Mouse (Mus musculus): ENCODE results near the gene Arhgap19. TPM values are rescaled to one million over a fixed set of nuclear protein-coding genes. Genes with fewer than 3 reads are reported as not detected.

Arhgap19 gene
- polyA plus RNA-seq, 1 experiment from 2014 or later: 6.3 TPM

GRCm38 (mm10) chr19:41841105-41841750, 39.4 kb upstream of the Arhgap19 start:
- WGBS: 78% methylated on average over 7 of the region's 7 CpGs
- Histone ChIP-seq H3K27ac (no peak overlapping the region), H3K9me3 (no peaks in the 10 kb centered on the region), H3K4me3 (no peak overlapping the region), H3K4me2 (no peak overlapping the region), H3K27me3 (no peaks in the 10 kb centered on the region), H3K36me3 (no peaks in the 10 kb centered on the region), H3K9ac (no peak overlapping the region), H3K4me1 (replicated peaks) (peaks cover 21% of the 10 kb centered on the region)
- ATAC-seq (ENCODE audit: low FRiP score): no peak

- Histone ChIP-seq H3K36me3 (no peaks in the 10 kb centered on the region), H3K27me3 (no peaks in the 10 kb centered on the region), H3K9ac (no peak overlapping the region), H3K4me3 (no peak overlapping the region), H3K4me1 (replicated peaks) (peaks cover 20% of the 10 kb centered on the region), H3K27ac (no peak overlapping the region), H3K4me2 (no peak overlapping the region), H3K9me3 (no peaks in the 10 kb centered on the region)
- WGBS: 97% methylated on average over 3 of the region's 3 CpGs
- no peak for ATAC-seq (ENCODE audit: low FRiP score)
Observed at GRCm38 (mm10) chr19:41839685-41840084, 37.8 kb upstream of the Arhgap19 start.

GRCm38 (mm10) chr19:41838808-41839207, 37.0 kb upstream of the Arhgap19 start:
- Histone ChIP-seq H3K4me2 (no peak overlapping the region), H3K4me3 (no peak overlapping the region), H3K27me3 (no peaks in the 10 kb centered on the region), H3K9me3 (no peaks in the 10 kb centered on the region), H3K4me1 (replicated peaks) (peaks cover 23% of the 10 kb centered on the region), H3K9ac (no peak overlapping the region), H3K27ac (no peak overlapping the region), H3K36me3 (no peaks in the 10 kb centered on the region)
- 81% methylated on average over 6 of the region's 6 CpGs for WGBS
- no peak for ATAC-seq (ENCODE audit: low FRiP score)

GRCm38 (mm10) chr19:41837917-41838261, 36.0 kb upstream of the Arhgap19 start:
- H3K36me3 ChIP-seq: no peaks in the 10 kb centered on the region
- peaks cover under 1% of the 10 kb centered on the region for H3K27me3 ChIP-seq
- H3K4me3 ChIP-seq: no peak overlapping the region
- ATAC-seq (ENCODE audit: low FRiP score): no peak
- H3K9me3 ChIP-seq: no peaks in the 10 kb centered on the region
- no peak overlapping the region for H3K4me2 ChIP-seq
- H3K9ac ChIP-seq: no peak overlapping the region
- H3K4me1 ChIP-seq (replicated peaks): peaks cover 32% of the 10 kb centered on the region
- no peak overlapping the region for H3K27ac ChIP-seq
- WGBS: 75% methylated on average over 4 of the region's 4 CpGs

- Histone ChIP-seq H3K9me3 (no peaks in the 10 kb centered on the region), H3K27me3 (peaks cover 5% of the 10 kb centered on the region), H3K9ac (no peak overlapping the region), H3K36me3 (no peaks in the 10 kb centered on the region), H3K4me1 (replicated peaks) (peaks cover 37% of the 10 kb centered on the region), H3K27ac (no peak overlapping the region), H3K4me3 (no peak overlapping the region), H3K4me2 (no peak overlapping the region)
- no peak for ATAC-seq (ENCODE audit: low FRiP score)
- WGBS: 78% methylated on average over 9 of the region's 9 CpGs
Observed at GRCm38 (mm10) chr19:41837194-41837916, 35.5 kb upstream of the Arhgap19 start.

GRCm38 (mm10) chr19:41836719-41837118, 34.9 kb upstream of the Arhgap19 start:
- no peaks in the 10 kb centered on the region for H3K36me3 ChIP-seq
- no peak overlapping the region for H3K4me3 ChIP-seq
- WGBS: 59% methylated on average over 3 of the region's 3 CpGs
- H3K4me1 ChIP-seq (replicated peaks): peaks cover 44% of the 10 kb centered on the region
- no peak overlapping the region for H3K9ac ChIP-seq
- peaks cover 8% of the 10 kb centered on the region for H3K27me3 ChIP-seq
- peak overlapping the region; percentile 18; the same call in 1 of the 2 replicates for H3K27ac ChIP-seq
- no peaks in the 10 kb centered on the region for H3K9me3 ChIP-seq
- no peak for ATAC-seq (ENCODE audit: low FRiP score)
- no peak overlapping the region for H3K4me2 ChIP-seq

GRCm38 (mm10) chr19:41835816-41836215, 34.0 kb upstream of the Arhgap19 start:
- Histone ChIP-seq H3K27me3 (peaks cover 8% of the 10 kb centered on the region), H3K4me1 (replicated peaks) (peaks cover 53% of the 10 kb centered on the region), H3K9ac (no peak overlapping the region; the same call in 1 of the 2 replicates), H3K4me2 (peak overlapping the region; percentile 45), H3K27ac (peak overlapping the region; percentile 31), H3K36me3 (no peaks in the 10 kb centered on the region), H3K4me3 (no peak overlapping the region), H3K9me3 (no peaks in the 10 kb centered on the region)
- WGBS: 2% methylated on average over 6 of the region's 6 CpGs
- peak; percentile 47 for ATAC-seq (ENCODE audit: low FRiP score)

GRCm38 (mm10) chr19:41835407-41835806, 33.6 kb upstream of the Arhgap19 start:
- H3K4me2 ChIP-seq: peak overlapping the region; percentile 45
- no peak for ATAC-seq (ENCODE audit: low FRiP score)
- no peaks in the 10 kb centered on the region for H3K36me3 ChIP-seq
- H3K4me1 ChIP-seq (replicated peaks): peaks cover 54% of the 10 kb centered on the region
- H3K4me3 ChIP-seq: no peak overlapping the region
- peaks cover 8% of the 10 kb centered on the region for H3K27me3 ChIP-seq
- H3K27ac ChIP-seq: peak overlapping the region; percentile 62
- no peak overlapping the region for H3K9ac ChIP-seq
- WGBS: 50% methylated on average over 6 of the region's 6 CpGs
- H3K9me3 ChIP-seq: no peaks in the 10 kb centered on the region

GRCm38 (mm10) chr19:41832501-41833201, 30.8 kb upstream of the Arhgap19 start:
- Histone ChIP-seq H3K4me1 (replicated peaks) (peaks cover 54% of the 10 kb centered on the region), H3K9ac (peak overlapping the region; percentile 93), H3K4me2 (peak overlapping the region; percentile 96), H3K27me3 (peaks cover 8% of the 10 kb centered on the region), H3K4me3 (peak overlapping the region; percentile 83), H3K36me3 (no peaks in the 10 kb centered on the region), H3K9me3 (no peaks in the 10 kb centered on the region), H3K27ac (peak overlapping the region; percentile 95)
- no peak for ATAC-seq (ENCODE audit: low FRiP score)
- 62% methylated on average over 13 of the region's 13 CpGs for WGBS

GRCm38 (mm10) chr19:41831718-41832391, 30.0 kb upstream of the Arhgap19 start:
- Histone ChIP-seq H3K9me3 (no peaks in the 10 kb centered on the region), H3K4me3 (peak overlapping the region; percentile 83), H3K36me3 (no peaks in the 10 kb centered on the region), H3K27ac (peak overlapping the region; percentile 95), H3K4me2 (peak overlapping the region; percentile 96), H3K9ac (peak overlapping the region; percentile 93), H3K4me1 (replicated peaks) (peaks cover 54% of the 10 kb centered on the region), H3K27me3 (peaks cover 8% of the 10 kb centered on the region)
- no peak for ATAC-seq (ENCODE audit: low FRiP score)
- WGBS: 3% methylated on average over 14 of the region's 14 CpGs

- Histone ChIP-seq H3K4me2 (peak overlapping the region; percentile 96), H3K9ac (peak overlapping the region; percentile 93), H3K27ac (peak overlapping the region; percentile 95), H3K9me3 (no peaks in the 10 kb centered on the region), H3K36me3 (no peaks in the 10 kb centered on the region), H3K4me1 (replicated peaks) (peaks cover 46% of the 10 kb centered on the region), H3K27me3 (peaks cover 8% of the 10 kb centered on the region), H3K4me3 (peak overlapping the region; percentile 83)
- no peak for ATAC-seq (ENCODE audit: low FRiP score)
- WGBS: under 1% methylated on average over 19 of the region's 19 CpGs
Observed at GRCm38 (mm10) chr19:41831101-41831570, 29.3 kb upstream of the Arhgap19 start.
